Comparison of ENCODE assay signal across 10 mouse cellular contexts in the genomic region with DNA sequence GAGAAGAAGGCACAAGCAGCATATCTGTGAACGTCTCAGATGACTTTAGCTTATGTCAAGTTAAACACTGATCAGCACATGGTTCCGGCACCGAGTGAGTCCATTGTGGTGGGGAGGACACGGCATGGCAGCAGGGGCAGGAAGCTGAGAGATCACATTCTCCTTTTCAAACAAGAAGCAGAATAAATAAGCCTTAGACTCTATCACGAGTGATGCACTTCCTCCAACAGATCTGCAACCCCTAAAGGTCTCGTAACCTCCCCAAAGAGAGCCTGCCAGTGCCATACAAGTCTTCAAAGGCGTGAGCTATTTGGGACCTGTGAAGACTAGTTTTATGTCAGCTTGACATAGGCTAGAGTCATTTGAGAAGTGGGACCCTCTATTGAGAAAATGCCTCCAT.
"Had no signal": no experiment of that assay in that cellular context is flagged by ENCODE, and none has a peak within 500 bp of the region (broad histone marks: within the 10 kb centered on the region; RNA-seq: fewer than 3 reads in every experiment).

No protein-coding gene starts in this region.

- ATAC-seq: intestine, postnatal 0 days had no signal

- DNase-seq: kidney, adult 2 months; kidney, postnatal 25 days; liver, embryonic 13.5 days; lung, adult 2 months; lung, postnatal 14 days; lung, postnatal 4 days; midbrain, embryonic 14.5 days; thymus, adult 18-20 months; thymus, postnatal 4 days had no signal
